ENCODE assay signal across 24 mouse cellular contexts in genomic region chr4:129204655-129205054, GRCm38 (mm10). TPM values are rescaled to one million over a fixed set of nuclear protein-coding genes. Genes with fewer than 3 reads are reported as not detected.
A peak's percentile ranks its signal among the peaks of the same experiment; 100 is the strongest.
DNase-seq lines count a peak whose midpoint lies in the region; ATAC-seq and TF ChIP-seq lines count a peak whose summit lies in the region.
"Had no signal": no experiment of that assay in that cellular context is flagged by ENCODE, and none has a peak within 500 bp of the region (broad histone marks: within the 10 kb centered on the region; RNA-seq: fewer than 3 reads in every experiment).

No protein-coding gene starts in this region.

- H3K27me3 ChIP-seq in Patski, result no peaks in the 10 kb centered on the region
- H3K27me3 ChIP-seq: heart, embryonic 12.5 days; hindbrain, embryonic 12.5 days; liver, embryonic 15.5 days; megakaryocyte, embryonic 14.5 days had no signal

- TF ChIP-seq CTCF in Patski (IDR thresholded peaks at IDR 0.05), result no peak
- no peak for TF ChIP-seq CTCF in olfactory bulb, adult 2 months (IDR thresholded peaks at IDR 0.05; ENCODE audit: insufficient read depth, low read depth, low read length)

- peak overlapping the region; percentile 78 for H3K27ac ChIP-seq in olfactory bulb, adult 2 months (ENCODE audit: insufficient read depth, low read depth, low read length)
- H3K27ac ChIP-seq: gastrocnemius, adult 2 months; hindbrain, embryonic 12.5 days; kidney, postnatal 0 days; liver, embryonic 15.5 days had no signal

- 32% methylated on average over 10 of the region's 10 CpGs for WGBS in olfactory bulb, adult 2 months

- TF ChIP-seq POLR2A in olfactory bulb, adult 2 months (IDR thresholded peaks at IDR 0.05; ENCODE audit: insufficient read depth, low read depth, low read length), result no peak

- POLR2A ChIA-PET in Patski (lab: Charles Lee), result no interaction called here

- H3K4me1 ChIP-seq in olfactory bulb, adult 2 months (ENCODE audit: control insufficient read depth, insufficient read depth, low read length), result peaks cover 7% of the 10 kb centered on the region
- H3K4me1 ChIP-seq: heart, embryonic 12.5 days; hindbrain, embryonic 12.5 days; megakaryocyte, embryonic 14.5 days had no signal

- peak; percentile 90 for ATAC-seq in Patski
- ATAC-seq: forebrain, postnatal 0 days had no signal

- peak; percentile 42 for DNase-seq in adrenal gland, postnatal 14 days
- DNase-seq in adrenal gland, postnatal 10 days, result no peak
- DNase-seq in lung, postnatal 10 days, result peak; percentile 38
- no peak for DNase-seq in lung, postnatal 25 days (ENCODE audit: low spot score)
- DNase-seq in Patski (ENCODE audit: low read depth, low spot score), result peak; percentile 98
- no peak for DNase-seq in ovary, postnatal 36 days (ENCODE audit: low spot score)
- DNase-seq in spleen, postnatal 10 days (ENCODE audit: low spot score in 2 of 2), result no peak
- DNase-seq: B cell, adult 2 months; cerebellum, adult 2 months; forebrain, postnatal 0 days; gastrocnemius, adult 2 months; heart, adult 11 months; heart, postnatal 14 days; kidney, adult 18-20 months; lung, postnatal 14 days; midbrain, embryonic 14.5 days; retina, postnatal 1 day; thymus, postnatal 4 days had no signal

- CTCF ChIA-PET in Patski (lab: Charles Lee), result interaction anchor here (2.3 kb wide), 1 partner anchor 72 kb away, joined by 6 read pairs; no protein-coding TSS in a partner anchor

- no peak overlapping the region for H3K4me3 ChIP-seq in olfactory bulb, adult 2 months (ENCODE audit: insufficient read depth, low read depth, low read length)
- H3K4me3 ChIP-seq: gastrocnemius, adult 2 months; heart, embryonic 12.5 days; hindbrain, embryonic 12.5 days; liver, embryonic 15.5 days; megakaryocyte, embryonic 14.5 days had no signal

- in situ Hi-C loops in Patski (cut with MboI; ENCODE audit: low pct_unique_long_range_greater_than_20kb), result no loop called here

RNA-seq across cellular contexts. Expression of gene Yars, which starts 15.1 kb away (rescaled TPM):
- total RNA-seq in adrenal gland, postnatal 14 days (2021), result 72.1 and 85.5 TPM in 2 replicates
- total RNA-seq in adrenal gland, postnatal 10 days (2021), result 10 to 100 TPM; 63.8 to 68.1 TPM
- 63.0 TPM for polyA plus RNA-seq in Patski (2021)
- not detected in 2 replicates for polyA plus RNA-seq in olfactory bulb, adult 2 months (2012; ENCODE audit: insufficient read depth, insufficient read length, low replicate concordance, missing spikeins)

RNA-seq across cellular contexts. Expression of gene S100pbp, which starts 15.1 kb away (rescaled TPM):
- total RNA-seq in adrenal gland, postnatal 14 days (2021), result 24.5 and 30.0 TPM in 2 replicates
- 10 to 100 TPM; 26.9 to 29.6 TPM for total RNA-seq in adrenal gland, postnatal 10 days (2021)
- polyA plus RNA-seq in Patski (2021), result 20.2 TPM
- not detected in 2 replicates for polyA plus RNA-seq in olfactory bulb, adult 2 months (2012; ENCODE audit: insufficient read depth, insufficient read length, low replicate concordance, missing spikeins)

RNA-seq across cellular contexts. Expression of gene C77080, which starts 56.5 kb away (rescaled TPM):
- total RNA-seq in adrenal gland, postnatal 14 days (2021), result 14.5 and 16.5 TPM in 2 replicates
- total RNA-seq in adrenal gland, postnatal 10 days (2021), result 10 to 100 TPM; 16.5 to 16.6 TPM
- 47.3 TPM for polyA plus RNA-seq in Patski (2021)
- not detected in 2 replicates for polyA plus RNA-seq in olfactory bulb, adult 2 months (2012; ENCODE audit: insufficient read depth, insufficient read length, low replicate concordance, missing spikeins)

Comparison
In these comparisons a context has a peak if more than half of its experiments do, and no peak if none do; other contexts are left out.
1. DNase-seq: peak in adrenal gland, postnatal 14 days (single experiment), lung, postnatal 10 days (single experiment) and Patski (single experiment); none in adrenal gland, postnatal 10 days (single experiment), lung, postnatal 25 days (single experiment), ovary, postnatal 36 days (single experiment) and spleen, postnatal 10 days (0 of 2).